Mouse (Mus musculus) cortical plate, adult 2 months (tissue): ENCODE data around the gene Sqor.

Source experiments
- CTCF ChIP-seq: fragments of 200-500 bp; IDR thresholded peaks from 2 replicates; pipeline ENCODE4 v1.5.1; 2011; ENCODE audit warnings: mild to moderate bottlenecking, control low read depth, low read length; ENCODE audit not compliant: insufficient read depth; ENCODE audit errors: extremely low read depth
- POLR2A ChIP-seq: fragments of 200-500 bp; IDR thresholded peaks from 2 replicates; pipeline ENCODE4 v1.6.1; 2011; ENCODE audit warnings: mild to moderate bottlenecking, low read length, control low read depth; ENCODE audit not compliant: insufficient read depth; ENCODE audit errors: extremely low read depth

GRCm38 (mm10) chr2:122719232-122719631 lies 45.8 kb upstream of the Sqor start:
- TF ChIP-seq CTCF: no peak
- TF ChIP-seq POLR2A: no peak
